Mouse (Mus musculus) CH12F3 (cell line): ENCODE measurements around the gene Klhl24.

Experiments used
- in situ Hi-C: fragments of 300-500 bp; cut with MboI; formaldehyde crosslinking; loops from 2 replicates; pipeline ENCODE4 v1.14.3; 2020; ENCODE audit warnings: low sequenced_read_pairs

The Klhl24 gene

DNA sequence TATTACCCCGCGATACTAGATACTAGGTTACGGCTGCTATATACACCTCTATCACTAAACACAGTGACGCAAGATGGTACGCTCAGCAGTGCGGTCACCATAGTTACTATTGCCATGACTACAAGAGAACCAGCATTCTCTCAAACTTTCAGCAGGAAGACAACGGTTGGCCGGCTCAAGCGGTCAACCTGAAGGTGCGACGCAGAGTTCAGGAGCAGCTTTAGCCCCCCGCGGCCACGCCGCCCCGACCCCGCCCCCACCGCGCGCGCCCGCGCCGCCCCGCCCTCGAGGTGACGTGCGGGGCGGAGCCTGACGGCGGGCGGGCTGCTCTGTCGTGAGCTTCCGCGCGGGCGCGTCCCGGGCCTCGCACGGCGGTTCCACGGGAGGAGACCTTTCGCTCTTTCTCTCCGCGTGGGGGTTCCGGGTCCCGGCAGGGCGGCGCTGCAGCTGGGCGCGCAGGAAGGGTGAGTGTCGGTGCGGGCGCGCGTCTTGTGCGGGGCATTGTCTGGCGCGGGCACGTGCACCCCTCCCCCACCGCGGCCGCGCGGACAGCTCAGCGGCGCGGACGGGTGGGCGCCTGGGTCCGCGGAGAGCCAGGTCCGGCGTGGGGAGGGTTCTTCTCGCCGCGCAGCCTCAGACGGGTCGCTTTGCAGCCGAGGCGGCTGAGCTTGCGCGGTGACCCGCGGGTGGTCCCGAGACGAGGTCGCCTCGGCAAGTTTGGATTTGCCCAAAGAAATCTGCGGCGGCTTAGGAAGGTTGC lies 43.6 kb downstream of the Klhl24 start, which contains the start of gene Yeats2:
TSS of gene Yeats2 (plus strand) at position 292 of the 760 bp plus-strand sequence.
- in situ Hi-C loops = no loop called here

- in situ Hi-C loops = no loop called here
Measured at GRCm38 (mm10) chr16:20144568-20144967, 47.2 kb downstream of the Klhl24 start.

- in situ Hi-C loops = no loop called here
Measured at GRCm38 (mm10) chr16:20151991-20152390, 54.6 kb downstream of the Klhl24 start.

DNA sequence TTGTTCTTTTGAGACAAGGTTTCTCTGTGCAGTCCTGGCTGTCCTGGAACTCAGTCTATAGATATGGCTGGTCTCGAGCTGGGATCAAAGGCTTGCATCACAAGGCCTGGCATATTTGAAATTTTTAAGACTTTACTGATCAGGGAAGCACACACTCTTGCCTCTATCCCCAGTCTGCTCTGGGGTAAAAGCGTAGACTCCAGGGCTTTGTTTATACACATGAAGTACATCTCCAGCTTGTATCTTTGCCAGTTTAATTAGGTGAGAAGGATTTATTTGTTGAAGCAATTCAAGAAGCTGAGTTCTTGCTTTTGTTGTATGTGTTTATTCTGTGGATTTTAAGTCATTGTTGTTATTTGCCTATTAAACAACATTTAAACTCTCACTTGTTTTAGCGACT lies 56.4 kb downstream of the Klhl24 start:
- in situ Hi-C loops = no loop called here

DNA sequence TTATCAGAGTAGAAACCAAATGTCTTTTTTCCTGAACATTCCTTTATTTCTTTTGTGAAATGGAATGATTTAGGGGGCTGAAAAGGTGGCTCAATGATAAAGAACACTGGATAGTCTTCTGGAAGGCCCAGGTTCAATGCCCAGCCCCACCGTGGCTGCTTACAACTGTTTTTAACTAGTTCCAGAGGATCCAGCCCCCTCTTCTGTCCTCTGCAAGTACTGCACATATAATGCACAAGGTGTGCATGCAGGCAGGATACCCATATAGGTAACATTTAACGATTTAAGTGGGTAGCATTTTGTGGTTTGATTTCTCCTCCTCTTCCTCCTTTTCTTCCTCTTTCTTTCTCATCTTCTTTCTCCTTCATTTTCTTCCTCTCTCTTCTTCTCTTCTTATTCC lies 62.8 kb downstream of the Klhl24 start:
- in situ Hi-C loops = no loop called here

- in situ Hi-C loops = no loop called here
Measured at GRCm38 (mm10) chr16:20169071-20169470, 71.7 kb downstream of the Klhl24 start.

DNA sequence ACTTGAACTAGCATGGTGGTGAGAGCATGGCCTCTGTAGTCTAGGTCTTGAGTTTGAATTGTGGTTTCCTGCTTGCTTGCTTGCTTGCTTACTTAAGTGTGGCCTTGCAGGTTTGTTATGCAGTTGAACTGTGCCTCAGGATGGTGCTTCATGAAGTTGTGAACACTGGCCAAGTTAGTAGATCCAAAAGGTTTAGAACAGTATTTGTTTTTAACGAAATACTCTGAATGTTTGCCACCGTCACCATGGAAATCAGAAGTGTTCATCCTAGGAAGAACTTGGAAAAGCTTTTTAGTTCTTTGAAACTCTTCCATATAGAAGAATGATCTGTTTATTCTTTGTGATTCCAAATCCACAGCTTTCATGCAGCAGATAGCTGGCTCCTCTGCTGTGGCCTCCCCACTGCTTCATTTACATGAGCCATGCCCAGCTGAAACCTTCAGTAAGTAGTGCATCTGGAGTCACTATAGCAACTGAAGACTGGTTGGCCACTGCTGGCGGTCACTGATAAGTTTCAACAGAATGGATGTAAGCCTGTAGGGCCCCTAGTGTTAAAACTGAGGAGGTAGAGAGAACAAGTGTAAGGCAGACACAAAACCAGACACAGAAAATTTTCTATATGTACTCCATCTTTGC lies 72.2 kb downstream of the Klhl24 start:
- in situ Hi-C loops = no loop called here
